In the genomic region with DNA sequence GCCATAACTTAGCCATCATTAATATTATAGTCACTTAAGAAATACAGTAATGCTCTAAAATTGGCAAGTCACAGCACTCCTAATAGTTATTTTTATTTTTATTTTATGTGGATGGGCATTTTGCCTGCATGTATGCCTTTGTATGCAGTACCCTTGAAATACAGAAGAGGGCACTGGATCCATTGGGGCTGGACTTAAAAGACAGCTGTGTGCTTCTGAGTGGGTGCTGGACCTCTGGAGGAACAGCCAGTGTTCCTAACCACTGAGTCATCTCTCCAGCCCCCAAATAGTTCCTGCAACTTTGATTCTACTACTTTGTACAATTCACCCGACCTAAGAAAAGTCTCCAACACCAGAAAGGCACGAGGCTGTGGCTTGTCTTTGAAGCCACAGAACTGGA, we compare ENCODE assay signal across 8 mouse cellular contexts. TPM values are rescaled to one million over a fixed set of nuclear protein-coding genes. Genes with fewer than 3 reads are reported as not detected.
DNase-seq lines count a peak whose midpoint lies in the region.

No protein-coding gene starts in this region.

- intact Hi-C loops in heart, postnatal 10 days (cut with DNase I): loop anchor here (2.0 to 10.0 kb wide), 2 partner anchors 23 to 127 kb away; a partner anchor contains a TSS

- peak; percentile 42 to 59 for DNase-seq in heart, postnatal 10 days
- no peak for DNase-seq in heart, adult 9 months (ENCODE audit: low spot score in 2 of 2)
- DNase-seq in A20 (ENCODE audit: low read depth, low spot score): peak; percentile 43
- peak; percentile 46 for DNase-seq in Muller cell, postnatal 12 days (ENCODE audit: inconsistent ontology term)
- peak; percentile 37 to 38 for DNase-seq in kidney, postnatal 36 days
- DNase-seq in yolk sac, embryonic 10.5 days (ENCODE audit: low spot score): no peak
- DNase-seq in cerebellum, postnatal 36 days: no peak
- DNase-seq in adrenal gland, postnatal 25 days: no peak

RNA-seq across cellular contexts. Expression of a gene that starts 24.0 kb away (rescaled TPM):
- 10 to 100 TPM; 39.0 to 39.8 TPM for total RNA-seq in heart, postnatal 10 days (2021)
- total RNA-seq in adrenal gland, postnatal 25 days (2021): 43.0 and 51.0 TPM in 2 replicates

RNA-seq across cellular contexts. Expression of a gene that starts 37.6 kb away (rescaled TPM):
- total RNA-seq in heart, postnatal 10 days (2021): 1 to 10 TPM; 7.9 TPM
- 258 and 343 TPM in 2 replicates for total RNA-seq in adrenal gland, postnatal 25 days (2021)

Comparison
In these comparisons a context has a peak if more than half of its experiments do, and no peak if none do; other contexts are left out.
1. DNase-seq: peak in heart, postnatal 10 days (2 of 2), A20 (single experiment), Muller cell, postnatal 12 days (single experiment) and kidney, postnatal 36 days (2 of 2); none in heart, adult 9 months (0 of 2), yolk sac, embryonic 10.5 days (single experiment), cerebellum, postnatal 36 days (0 of 2) and adrenal gland, postnatal 25 days (single experiment).
2. RNA of a gene that starts 37.6 kb away (total RNA-seq): 258 to 343 TPM in adrenal gland, postnatal 25 days; 7.9 TPM in heart, postnatal 10 days; every median in the first group is over 10 times any median in the second.